Mouse (Mus musculus) heart, embryonic 11.5 days (tissue): ENCODE data around the gene Gm16503. TPM values are rescaled to one million over a fixed set of nuclear protein-coding genes. Genes with fewer than 3 reads are reported as not detected.
"Not testable (repeated sequence)": the region's sequence is repeated elsewhere in the genome, so short reads cannot be mapped to it uniquely, and the experiment has no call there.

ENCODE experiments used
- ATAC-seq: fragments of 200-750 bp; cut with Nextera tagmentation; replicated peaks from 2 replicates; pipeline ENCODE4 v1.8.0; 2017; ENCODE audit warnings: moderate library complexity; ENCODE audit not compliant: insufficient number of reproducible peaks, low FRiP score, low TSS enrichment
- H3K27ac ChIP-seq: fragments of 300-500 bp; sonication (generic); 2 replicates; pipeline ENCODE4 v1.5.1; 2014; ENCODE audit warnings: mild to moderate bottlenecking, low read depth, low read length
- H3K27me3 ChIP-seq: fragments of 300-500 bp; sonication (generic); 2 replicates; pipeline ENCODE4 v1.6.1; 2014; ENCODE audit warnings: mild to moderate bottlenecking, low read length, mixed read lengths; ENCODE audit not compliant: control insufficient read depth, insufficient read depth
- H3K36me3 ChIP-seq: fragments of 300-500 bp; sonication (generic); 2 replicates; pipeline ENCODE4 v1.6.1; 2014; ENCODE audit warnings: mild to moderate bottlenecking, low read length, moderate library complexity, mixed read lengths; ENCODE audit not compliant: control insufficient read depth, insufficient read depth
- H3K4me1 ChIP-seq: fragments of 300-500 bp; sonication (generic); 2 replicates; pipeline ENCODE4 v1.6.1; 2014; ENCODE audit warnings: low read length; ENCODE audit not compliant: control insufficient read depth, insufficient read depth
- H3K4me2 ChIP-seq: fragments of 300-500 bp; sonication (generic); 2 replicates; pipeline ENCODE4 v1.6.1; 2014; ENCODE audit warnings: mild to moderate bottlenecking, moderate library complexity
- H3K4me3 ChIP-seq: fragments of 300-500 bp; sonication (generic); 2 replicates; pipeline ENCODE4 v1.5.1; 2014; ENCODE audit warnings: low read depth, low read length
- H3K9ac ChIP-seq: fragments of 300-500 bp; sonication (generic); 2 replicates; pipeline ENCODE4 v1.6.1; 2014; ENCODE audit warnings: mild to moderate bottlenecking, low read depth, low read length, moderate library complexity
- H3K9me3 ChIP-seq: fragments of 300-500 bp; sonication (generic); replicated peaks from 2 replicates; pipeline ENCODE4 v1.6.1; 2016; ENCODE audit warnings: low read length; ENCODE audit not compliant: control insufficient read depth
- WGBS: fragments of 180-500 bp; shearing (Covaris S2); extraction: QIAGEN DNeasy Blood & Tissue Kit; methylation state at CpG from one replicate; pipeline ENCODE4 v1.1.7; 2014; ENCODE audit not compliant: insufficient replicate concordance; 5-methylcytosine and 5-hydroxymethylcytosine counted together
- polyA plus RNA-seq: library from polyadenylated mRNA; unstranded; fragments of >200 nt; fragmentation: Nextera tagmentation; extraction: Ambion mirVana; gene quantifications from 2 replicates; pipeline ENCODE4 v1.2.1, GENCODE M21; 2014

The Gm16503 gene
- polyA plus RNA-seq: 0.52 and 0.61 TPM in 2 replicates

DNA sequence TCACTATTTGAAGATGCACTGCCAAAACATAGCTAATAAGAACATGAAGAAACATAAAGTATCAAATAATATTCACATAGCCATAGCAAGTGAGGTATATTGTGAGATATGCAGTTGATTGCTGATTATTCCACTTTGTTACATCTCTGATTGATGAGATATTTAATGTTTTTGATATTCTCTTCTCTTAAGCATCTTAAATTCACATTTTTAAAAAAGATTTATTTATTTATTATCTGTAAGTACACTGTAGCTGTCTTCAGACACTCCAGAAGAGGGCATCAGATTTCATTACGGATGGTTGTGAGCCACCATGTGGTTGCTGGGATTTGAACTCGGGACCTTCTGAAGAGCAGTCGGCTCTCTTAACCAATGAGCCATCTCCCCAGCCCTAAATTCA is at the start of gene Gm16503:
TSS of gene Gm16503 (plus strand) at position 301 of the 400 bp plus-strand sequence.
- not testable (repeated sequence) for H3K4me3 ChIP-seq, H3K36me3 ChIP-seq, ATAC-seq, H3K4me1 ChIP-seq, H3K9ac ChIP-seq, H3K27ac ChIP-seq, H3K4me2 ChIP-seq, H3K27me3 ChIP-seq
- H3K9me3 ChIP-seq: peaks cover 33% of the 10 kb centered on the region
- 79% methylated on average over 3 of the region's 3 CpGs for WGBS

DNA sequence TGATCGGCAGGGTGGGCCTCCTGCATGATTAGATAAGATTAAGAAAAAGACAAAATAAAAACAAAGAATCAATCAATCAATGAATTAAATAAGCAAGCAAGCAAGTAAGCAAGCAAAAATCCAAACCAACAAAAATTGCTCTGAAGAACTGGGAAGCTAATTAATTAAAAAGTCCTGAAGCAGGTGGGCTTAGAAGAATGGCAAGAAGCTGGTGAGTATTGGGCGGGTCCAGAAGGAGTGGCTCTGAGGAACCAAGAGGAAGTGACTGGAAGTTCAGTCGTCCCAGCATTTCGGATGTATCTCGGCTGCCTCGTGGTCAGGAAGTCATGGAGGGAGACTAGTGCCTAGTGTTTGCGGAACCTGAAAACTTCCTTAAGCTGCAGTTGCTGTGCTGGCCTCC is 47.9 kb upstream of the Gm16503 start, which contains the start of gene Zfp982:
TSS of gene Zfp982 (plus strand) at position 301 of the 400 bp plus-strand sequence.
- H3K36me3 ChIP-seq, H3K4me1 ChIP-seq, H3K4me3 ChIP-seq, H3K27me3 ChIP-seq, H3K4me2 ChIP-seq, H3K9ac ChIP-seq, H3K27ac ChIP-seq, ATAC-seq: not testable (repeated sequence)
- H3K9me3 ChIP-seq: peaks cover 17% of the 10 kb centered on the region
- WGBS: 76% methylated on average over 7 of the region's 7 CpGs

DNA sequence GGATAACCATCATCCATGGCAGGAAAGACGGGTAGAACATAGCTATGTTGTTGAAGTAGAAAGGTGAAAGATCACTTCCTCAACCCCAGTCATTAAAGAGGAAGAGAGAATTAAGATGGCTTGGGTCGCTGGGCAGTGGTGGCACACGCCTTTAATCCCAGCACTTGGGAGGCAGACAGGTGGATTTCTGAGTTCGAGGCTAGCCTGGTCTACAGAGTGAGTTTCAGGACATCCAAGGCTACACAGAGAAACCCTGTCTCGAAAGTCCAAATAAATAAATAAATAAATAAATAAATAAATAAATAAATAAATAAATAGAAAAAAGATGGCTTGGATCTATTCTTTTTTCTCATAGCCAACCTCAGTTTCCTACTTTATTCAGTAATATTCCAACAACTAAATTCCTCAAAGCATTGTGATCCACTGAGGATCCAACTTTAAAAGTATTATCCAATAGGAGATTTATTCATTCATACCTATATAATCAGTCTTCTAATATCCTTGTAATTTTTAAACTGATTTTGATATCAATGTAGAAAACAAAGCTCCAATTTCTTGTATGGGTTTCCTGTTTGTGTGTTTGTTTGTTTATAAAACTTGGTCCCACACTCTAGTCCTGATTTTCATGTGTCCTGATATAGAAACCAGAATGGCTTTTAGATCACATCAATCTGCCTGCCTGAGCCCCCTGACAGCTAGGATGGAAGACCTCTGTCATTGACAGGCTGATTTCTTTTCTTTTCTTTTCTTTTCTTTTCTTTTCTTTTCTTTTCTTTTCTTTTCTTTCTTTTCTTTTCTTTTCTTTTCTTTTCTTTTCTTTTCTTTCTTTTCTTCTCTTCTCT is 41.0 kb upstream of the Gm16503 start:
- H3K4me3 ChIP-seq, H3K27me3 ChIP-seq, H3K9me3 ChIP-seq, H3K9ac ChIP-seq, H3K4me2 ChIP-seq, H3K27ac ChIP-seq, H3K36me3 ChIP-seq, H3K4me1 ChIP-seq: not testable (repeated sequence)
- 80% methylated on average over 5 of the region's 5 CpGs for WGBS
- peak; percentile 61; the same call in 1 of the 2 replicates for ATAC-seq

DNA sequence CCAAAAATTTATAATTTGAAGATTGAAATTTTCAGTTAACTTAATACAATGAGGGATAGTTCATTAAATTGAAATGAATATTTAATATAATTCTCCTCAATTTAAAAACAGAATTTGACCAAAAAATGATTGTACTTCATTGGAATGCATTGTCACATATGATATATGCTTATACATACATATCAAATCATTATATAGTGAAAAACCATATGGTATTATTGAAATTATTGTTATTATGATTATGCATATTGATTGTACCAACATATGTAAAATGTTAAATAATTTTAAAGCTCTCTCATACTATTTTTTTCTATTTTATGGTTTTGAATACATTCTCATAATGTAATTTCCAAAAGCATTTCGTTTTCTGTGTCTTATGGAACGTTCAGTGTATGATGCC is 30.8 kb upstream of the Gm16503 start:
- no peak overlapping the region for H3K27ac ChIP-seq
- H3K9me3 ChIP-seq: peaks cover 15% of the 10 kb centered on the region
- H3K36me3 ChIP-seq: peaks cover 11% of the 10 kb centered on the region
- no peak overlapping the region for H3K4me2 ChIP-seq
- H3K9ac ChIP-seq: no peak overlapping the region
- H3K4me3 ChIP-seq: no peak overlapping the region
- peak; percentile 47; the same call in 1 of the 2 replicates for ATAC-seq
- 72% methylated on average over 2 of the region's 2 CpGs for WGBS
- no peaks in the 10 kb centered on the region for H3K4me1 ChIP-seq
- no peaks in the 10 kb centered on the region for H3K27me3 ChIP-seq

DNA sequence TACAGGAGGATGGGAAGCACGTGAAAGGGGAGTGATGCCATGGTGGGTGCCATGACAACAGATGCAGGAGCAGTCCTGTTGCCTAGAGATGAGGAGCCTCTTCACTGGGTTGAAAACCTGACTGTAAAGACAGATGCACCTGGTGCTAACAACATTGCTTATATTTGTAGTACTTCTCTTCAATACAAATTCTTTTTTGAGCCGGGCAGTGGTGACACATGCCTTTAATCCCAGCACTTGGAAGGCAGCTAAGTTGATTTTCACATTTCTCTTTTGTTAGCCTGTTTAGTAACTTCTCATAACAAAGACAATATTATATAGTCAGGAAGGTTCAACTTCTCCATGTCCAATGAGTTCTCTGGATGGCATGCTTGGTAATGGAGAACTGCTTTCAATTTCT is 21.0 kb upstream of the Gm16503 start:
- Histone ChIP-seq H3K4me2 (no peak overlapping the region), H3K27ac (no peak overlapping the region), H3K4me1 (no peaks in the 10 kb centered on the region), H3K36me3 (no peaks in the 10 kb centered on the region), H3K4me3 (no peak overlapping the region), H3K27me3 (no peaks in the 10 kb centered on the region), H3K9ac (no peak overlapping the region), H3K9me3 (peaks cover 39% of the 10 kb centered on the region)
- WGBS: 71% methylated on average over 2 of the region's 2 CpGs
- peak; percentile 5; the same call in 1 of the 2 replicates for ATAC-seq

DNA sequence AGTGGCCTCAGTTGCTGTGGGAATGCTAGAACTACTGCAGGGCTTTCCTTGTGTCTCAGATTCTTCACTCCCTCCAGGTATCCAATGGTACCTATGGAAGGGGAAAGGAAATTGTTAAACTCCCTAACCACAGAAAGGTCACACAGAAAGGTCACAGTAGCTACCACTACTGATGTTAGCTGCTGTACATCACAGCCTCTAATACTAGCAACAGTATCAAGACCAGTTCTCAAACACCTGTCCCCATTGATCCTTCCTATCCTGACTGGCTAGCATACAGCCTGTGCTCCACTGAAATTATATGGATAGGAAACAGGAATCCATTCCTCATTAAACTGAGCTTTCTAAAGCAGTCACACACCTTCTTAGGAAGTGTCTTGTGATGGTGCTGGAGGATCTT is 19.9 kb upstream of the Gm16503 start:
- peaks cover 40% of the 10 kb centered on the region for H3K9me3 ChIP-seq

DNA sequence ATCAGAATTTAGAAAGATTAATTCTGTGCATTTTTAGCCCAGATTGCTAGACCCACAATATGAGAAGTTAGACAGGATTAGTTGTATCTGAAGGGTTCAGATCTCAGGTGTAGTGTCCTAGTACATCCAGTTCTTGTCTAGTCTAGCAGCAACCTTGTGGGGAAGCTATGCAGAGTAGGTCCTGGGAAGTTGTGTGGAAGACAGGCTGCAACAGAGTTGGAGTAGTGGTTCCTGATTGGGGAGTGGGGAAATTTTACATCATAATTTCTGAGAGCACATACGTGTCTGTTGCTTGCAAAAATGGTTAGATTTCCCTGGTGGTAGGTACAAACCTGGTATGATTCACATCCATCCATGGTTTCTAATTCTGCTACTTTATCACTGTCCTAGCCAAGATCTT is 14.9 kb upstream of the Gm16503 start:
- peaks cover 41% of the 10 kb centered on the region for H3K9me3 ChIP-seq
- H3K4me3 ChIP-seq: no peak overlapping the region
- no peaks in the 10 kb centered on the region for H3K4me1 ChIP-seq
- no peak overlapping the region for H3K4me2 ChIP-seq
- H3K27ac ChIP-seq: no peak overlapping the region
- ATAC-seq: no peak
- no peak overlapping the region for H3K9ac ChIP-seq
- no peaks in the 10 kb centered on the region for H3K27me3 ChIP-seq
- 79% methylated on average over 1 of the region's 1 CpGs for WGBS
- no peaks in the 10 kb centered on the region for H3K36me3 ChIP-seq

More for the DNA sequence above, 19.9 kb upstream of the Gm16503 start:
- no peaks in the 10 kb centered on the region for H3K36me3 ChIP-seq
- no peak overlapping the region for H3K4me3 ChIP-seq
- H3K4me2 ChIP-seq: no peak overlapping the region
- no peaks in the 10 kb centered on the region for H3K4me1 ChIP-seq
- H3K27me3 ChIP-seq: no peaks in the 10 kb centered on the region
- no peak for ATAC-seq
- no peak overlapping the region for H3K27ac ChIP-seq
- H3K9ac ChIP-seq: no peak overlapping the region

DNA sequence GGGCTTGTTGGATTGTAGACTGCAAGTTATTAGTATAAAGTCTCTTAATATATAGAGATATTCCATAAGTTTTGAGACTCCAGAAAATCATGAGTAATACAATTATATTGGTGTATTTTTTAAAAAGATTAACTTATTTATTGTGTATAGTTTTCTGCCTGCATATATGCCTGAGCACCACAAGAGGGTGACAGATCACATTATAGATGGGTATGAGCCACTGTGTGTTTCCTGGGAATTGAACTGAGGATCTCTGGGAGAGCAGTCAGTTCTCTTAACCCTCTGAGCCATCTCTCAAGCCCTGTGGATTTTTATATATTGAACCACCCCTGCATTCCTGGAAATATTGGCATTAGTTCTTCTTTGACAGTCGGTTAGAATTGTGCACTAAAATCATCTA is 9.7 kb upstream of the Gm16503 start:
- peaks cover 25% of the 10 kb centered on the region for H3K9me3 ChIP-seq
- no peak overlapping the region for H3K27ac ChIP-seq
- no peaks in the 10 kb centered on the region for H3K4me1 ChIP-seq
- no peaks in the 10 kb centered on the region for H3K36me3 ChIP-seq
- no peak for ATAC-seq
- H3K27me3 ChIP-seq: no peaks in the 10 kb centered on the region
- H3K4me3 ChIP-seq: no peak overlapping the region
- 70% methylated on average over 1 of the region's 1 CpGs for WGBS
- no peak overlapping the region for H3K4me2 ChIP-seq
- H3K9ac ChIP-seq: no peak overlapping the region

DNA sequence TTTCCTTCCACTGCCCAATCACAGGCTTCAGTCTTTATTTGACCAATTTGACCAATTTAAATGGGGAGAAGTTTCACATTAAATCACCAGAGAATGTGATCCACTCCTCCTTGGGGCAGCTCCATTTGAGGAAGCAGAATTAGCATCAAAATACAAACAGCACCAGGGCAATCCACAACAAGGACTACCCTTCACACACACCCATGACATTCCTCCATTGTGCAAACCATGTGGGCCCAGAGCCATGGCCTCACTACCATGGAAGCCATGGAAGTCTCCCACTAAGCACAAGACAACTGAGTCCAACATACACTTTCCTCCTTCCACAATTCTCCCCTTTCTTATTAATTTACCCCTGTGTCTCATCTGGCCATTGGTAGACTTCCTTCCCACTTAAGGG is 4.1 kb upstream of the Gm16503 start:
- not testable (repeated sequence) for H3K27me3 ChIP-seq, H3K4me3 ChIP-seq, H3K36me3 ChIP-seq, H3K4me2 ChIP-seq, ATAC-seq, H3K27ac ChIP-seq, H3K9ac ChIP-seq, H3K4me1 ChIP-seq
- H3K9me3 ChIP-seq: peaks cover 31% of the 10 kb centered on the region
